Mouse (Mus musculus) CD8-positive naive resting alpha-beta T cell, adult 57 days (primary cell): ENCODE data around the gene P2rx4. TPM values are rescaled to one million over a fixed set of nuclear protein-coding genes. Genes with fewer than 3 reads are reported as not detected.

Experiments
- total RNA-seq: library from RNA; stranded (reverse); gene quantifications from one replicate; pipeline ENCODE4 v1.2.4, GENCODE M21; 2023

P2rx4 gene
- total RNA-seq = 99.3 TPM

DNA sequence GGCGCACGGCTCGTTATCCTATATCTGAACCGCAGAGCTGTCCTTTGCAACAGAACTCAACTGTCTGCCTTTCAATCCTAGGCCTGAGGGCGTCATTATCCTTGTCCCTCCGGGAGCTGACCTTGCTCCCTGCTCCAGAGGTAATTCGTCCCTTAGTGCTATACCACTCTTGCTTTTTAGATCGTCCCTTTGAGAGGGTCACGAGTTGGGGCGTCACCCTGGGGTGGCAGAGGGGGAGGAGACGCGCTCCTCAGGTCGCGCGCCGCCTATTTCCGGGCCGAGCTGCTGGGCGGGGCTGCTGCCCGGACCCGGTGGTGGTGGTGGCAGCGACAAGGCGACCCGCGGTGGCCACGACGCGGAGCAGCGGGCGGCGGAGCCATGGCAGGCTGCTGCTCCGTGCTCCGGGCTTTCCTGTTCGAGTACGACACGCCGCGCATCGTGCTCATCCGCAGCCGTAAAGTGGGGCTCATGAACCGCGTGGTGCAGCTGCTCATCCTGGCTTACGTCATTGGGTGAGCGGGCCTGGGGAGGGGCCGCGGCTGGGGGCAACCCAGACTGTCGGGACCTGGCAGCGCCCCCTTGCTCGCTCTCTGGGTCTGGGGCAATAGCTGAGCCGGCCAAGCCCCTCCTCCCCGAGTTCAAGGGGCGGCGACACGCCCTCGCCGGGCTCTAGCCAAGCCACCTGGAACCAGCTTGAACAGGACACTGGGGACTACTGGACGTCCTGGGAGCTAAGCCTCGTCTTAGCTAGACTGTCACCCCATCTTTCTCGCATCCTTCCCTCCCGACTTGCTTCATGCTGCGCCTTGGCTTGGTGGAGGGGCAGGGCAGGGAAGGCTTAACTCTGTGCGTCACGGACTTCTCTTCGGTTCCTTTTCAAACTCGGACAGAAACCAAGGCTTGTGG lies at the start of gene P2rx4:
TSS of gene P2rx4 (plus strand) at position 269 of the 906 bp plus-strand sequence.

Other genes with a start within 250 kb of the P2rx4 start
- 62.9 TPM for gene Atp2a2, start 205.3 kb upstream of the P2rx4 start, total RNA-seq
- 2.4 TPM for gene Ift81, start 93.0 kb upstream of the P2rx4 start, total RNA-seq
- 14.8 TPM for gene P2rx7, start 63.6 kb upstream of the P2rx4 start, total RNA-seq
- gene Camkk2, start 71.9 kb downstream of the P2rx4 start, total RNA-seq = 28.9 TPM
- 274 TPM for gene Anapc5, start 113.8 kb downstream of the P2rx4 start, total RNA-seq
- gene Rnf34, start 142.5 kb downstream of the P2rx4 start, total RNA-seq = 35.5 TPM